Mouse (Mus musculus): Measurements from ENCODE around the gene Ptpn11. TPM values are rescaled to one million over a fixed set of nuclear protein-coding genes. Genes with fewer than 3 reads are reported as not detected.

Gene Ptpn11
- polyA plus RNA-seq, 1 experiment, result 90.6 TPM

- Histone ChIP-seq H3K27ac (ENCODE audit: insufficient read depth, low read length) (no peak overlapping the region), H3K4me1 (ENCODE audit: control insufficient read depth, insufficient read depth, low read length) (no peaks in the 10 kb centered on the region), H3K4me3 (ENCODE audit: insufficient read depth, low read length) (no peak overlapping the region)
- TF ChIP-seq POLR2A (IDR thresholded peaks at IDR 0.05; ENCODE audit: low read depth, low read length), result no peak
- TF ChIP-seq CTCF (IDR thresholded peaks at IDR 0.05; ENCODE audit: borderline replicate concordance, insufficient read depth, low read length), result no peak
These were observed 69.2 kb downstream of the Ptpn11 start for GRCm38 (mm10) chr5:121122036-121122435.

DNA sequence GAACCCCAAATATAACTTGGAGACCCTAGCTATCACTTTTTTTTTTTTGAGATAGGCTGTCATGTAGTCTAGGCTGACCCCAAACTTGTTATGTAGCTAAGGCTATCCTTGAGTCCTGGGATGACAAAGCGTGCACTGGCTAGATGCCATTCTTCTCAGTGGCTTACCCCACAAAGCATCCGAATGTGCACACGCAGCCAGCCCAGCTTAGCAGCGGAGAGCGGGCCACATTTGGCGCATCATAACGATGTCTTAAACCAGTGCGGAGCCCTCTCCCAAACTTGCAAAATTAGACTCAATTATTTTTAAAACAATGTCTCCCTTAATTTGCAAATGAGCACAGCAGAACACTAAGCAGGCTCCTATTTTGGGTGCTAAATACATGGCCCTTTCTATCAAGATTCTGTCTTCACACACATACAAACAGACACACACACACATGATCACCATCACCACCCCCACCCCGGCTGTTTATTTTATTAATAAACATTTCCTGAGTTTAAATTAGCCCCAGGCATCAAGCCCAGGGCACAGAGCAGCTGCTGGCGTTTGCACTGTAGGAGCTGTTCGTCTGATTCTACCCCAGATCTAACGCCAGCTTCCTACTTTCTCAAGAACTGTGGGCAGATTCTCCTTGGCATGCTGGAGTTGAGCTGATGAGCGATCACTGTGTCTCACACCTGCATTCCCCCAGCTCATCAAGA lies 71.7 kb downstream of the Ptpn11 start:
- TF ChIP-seq CTCF (IDR thresholded peaks at IDR 0.05; ENCODE audit: borderline replicate concordance, insufficient read depth, low read length), result no peak
- TF ChIP-seq POLR2A (IDR thresholded peaks at IDR 0.05; ENCODE audit: low read depth, low read length), result no peak

GRCm38 (mm10) chr5:121118345-121118744 lies 72.9 kb downstream of the Ptpn11 start:
- H3K27ac ChIP-seq (ENCODE audit: insufficient read depth, low read length), result no peak overlapping the region
- no peaks in the 10 kb centered on the region for H3K4me1 ChIP-seq (ENCODE audit: control insufficient read depth, insufficient read depth, low read length)
- H3K4me3 ChIP-seq (ENCODE audit: insufficient read depth, low read length), result no peak overlapping the region
- TF ChIP-seq CTCF (IDR thresholded peaks at IDR 0.05; ENCODE audit: borderline replicate concordance, insufficient read depth, low read length) (no peak), POLR2A (IDR thresholded peaks at IDR 0.05; ENCODE audit: low read depth, low read length) (no peak)

More for the DNA sequence above, 71.7 kb downstream of the Ptpn11 start:
- no peak overlapping the region for H3K27ac ChIP-seq (ENCODE audit: insufficient read depth, low read length)
- no peak overlapping the region for H3K4me3 ChIP-seq (ENCODE audit: insufficient read depth, low read length)
- H3K4me1 ChIP-seq (ENCODE audit: control insufficient read depth, insufficient read depth, low read length), result no peaks in the 10 kb centered on the region

GRCm38 (mm10) chr5:121116941-121117340 lies 74.3 kb downstream of the Ptpn11 start:
- Histone ChIP-seq H3K27ac (ENCODE audit: insufficient read depth, low read length) (no peak overlapping the region), H3K4me1 (ENCODE audit: control insufficient read depth, insufficient read depth, low read length) (no peaks in the 10 kb centered on the region), H3K4me3 (ENCODE audit: insufficient read depth, low read length) (no peak overlapping the region)
- TF ChIP-seq CTCF (IDR thresholded peaks at IDR 0.05; ENCODE audit: borderline replicate concordance, insufficient read depth, low read length), result no peak

DNA sequence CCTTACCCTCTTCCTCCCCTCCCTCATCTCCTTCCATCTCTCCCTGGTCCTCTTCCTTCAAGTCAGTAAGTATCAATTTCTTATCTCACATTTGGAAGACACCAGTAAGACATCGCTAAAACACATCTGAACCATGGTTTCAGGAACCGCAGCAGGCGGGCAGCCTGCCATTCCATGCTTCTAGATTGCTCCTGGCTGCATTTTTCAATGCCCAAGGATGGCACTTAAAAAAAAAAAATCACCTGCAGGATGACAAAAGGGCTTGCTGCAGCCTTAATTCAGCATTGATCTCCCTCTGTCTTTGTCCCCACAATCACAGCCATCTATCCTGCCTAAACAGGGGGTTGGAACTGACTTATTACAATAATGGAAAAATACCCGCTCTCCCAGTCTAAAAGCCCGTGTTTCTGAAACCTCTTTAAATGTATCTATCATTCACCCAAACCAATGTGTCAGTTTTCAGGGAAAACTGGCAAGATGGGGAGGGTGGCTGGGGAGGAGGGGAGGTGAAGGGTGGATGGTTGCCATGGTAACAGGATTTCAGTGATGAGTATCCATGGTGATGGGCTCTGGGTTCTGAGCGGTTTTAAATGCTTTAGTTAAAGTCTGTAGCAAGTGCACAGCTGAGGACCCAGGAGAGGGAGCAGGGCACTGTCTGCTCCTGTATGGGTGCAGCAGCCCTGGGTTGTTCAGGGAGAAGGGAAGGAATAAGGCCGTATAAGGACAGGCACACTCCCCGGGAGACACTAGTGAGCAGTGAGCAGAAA lies 75.6 kb downstream of the Ptpn11 start:
- no peak overlapping the region for H3K4me3 ChIP-seq (ENCODE audit: insufficient read depth, low read length)
- TF ChIP-seq CTCF (IDR thresholded peaks at IDR 0.05; ENCODE audit: borderline replicate concordance, insufficient read depth, low read length) (no peak), POLR2A (IDR thresholded peaks at IDR 0.05; ENCODE audit: low read depth, low read length) (no peak)
- H3K4me1 ChIP-seq (ENCODE audit: control insufficient read depth, insufficient read depth, low read length), result no peaks in the 10 kb centered on the region
- no peak overlapping the region for H3K27ac ChIP-seq (ENCODE audit: insufficient read depth, low read length)

DNA sequence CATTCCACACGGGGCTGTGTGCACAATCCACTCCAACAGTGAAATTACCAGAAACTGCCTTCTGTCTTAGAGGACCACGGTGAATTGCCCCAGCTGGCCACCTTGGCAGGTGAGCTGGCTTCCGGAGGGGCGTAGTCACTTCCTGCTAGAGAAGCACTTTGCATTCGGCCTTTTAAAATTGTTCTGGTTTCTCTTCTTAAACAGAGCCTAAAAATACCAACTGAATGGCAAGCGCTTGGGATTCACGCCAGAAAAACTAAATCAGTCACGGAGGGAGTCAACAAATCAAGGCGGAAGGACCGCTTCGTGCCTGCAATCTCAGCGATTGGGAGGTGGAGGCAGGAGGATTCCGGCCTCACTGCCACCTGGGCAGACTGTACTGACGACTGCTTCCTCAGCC lies 77.0 kb downstream of the Ptpn11 start:
- Histone ChIP-seq H3K4me1 (ENCODE audit: control insufficient read depth, insufficient read depth, low read length) (no peaks in the 10 kb centered on the region), H3K27ac (ENCODE audit: insufficient read depth, low read length) (no peak overlapping the region)
- TF ChIP-seq POLR2A (IDR thresholded peaks at IDR 0.05; ENCODE audit: low read depth, low read length) (no peak), CTCF (IDR thresholded peaks at IDR 0.05; ENCODE audit: borderline replicate concordance, insufficient read depth, low read length) (no peak)

DNA sequence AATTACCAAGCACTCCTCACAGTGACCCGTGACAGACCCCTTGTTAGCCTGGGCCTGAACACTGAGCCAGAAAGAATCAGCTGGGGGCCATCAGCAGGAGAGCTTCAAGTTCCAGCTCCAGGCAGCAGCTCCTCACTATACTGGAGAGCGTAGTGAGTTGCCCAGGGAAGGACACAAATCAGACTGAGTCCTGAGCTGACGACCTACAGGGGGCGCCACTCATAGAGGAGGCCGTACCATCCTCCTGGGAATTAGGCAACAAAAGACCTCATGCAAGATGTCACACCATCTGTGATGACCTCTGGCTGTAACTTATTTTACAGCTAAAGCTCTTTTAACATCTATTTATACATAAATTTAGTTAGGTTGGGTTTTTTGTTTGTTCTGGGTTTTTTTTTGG lies 78.8 kb downstream of the Ptpn11 start:
- no peak overlapping the region for H3K27ac ChIP-seq (ENCODE audit: insufficient read depth, low read length)
- no peak for TF ChIP-seq CTCF (IDR thresholded peaks at IDR 0.05; ENCODE audit: borderline replicate concordance, insufficient read depth, low read length)
- no peak for TF ChIP-seq POLR2A (IDR thresholded peaks at IDR 0.05; ENCODE audit: low read depth, low read length)
- no peak overlapping the region for H3K4me3 ChIP-seq (ENCODE audit: insufficient read depth, low read length)
- H3K4me1 ChIP-seq (ENCODE audit: control insufficient read depth, insufficient read depth, low read length), result no peaks in the 10 kb centered on the region

More for the DNA sequence above, 77.0 kb downstream of the Ptpn11 start:
- H3K4me3 ChIP-seq (ENCODE audit: insufficient read depth, low read length), result no peak overlapping the region

- H3K4me1 ChIP-seq (ENCODE audit: control insufficient read depth, insufficient read depth, low read length), result no peaks in the 10 kb centered on the region
- no peak overlapping the region for H3K27ac ChIP-seq (ENCODE audit: insufficient read depth, low read length)
- TF ChIP-seq POLR2A (IDR thresholded peaks at IDR 0.05; ENCODE audit: low read depth, low read length) (no peak), CTCF (IDR thresholded peaks at IDR 0.05; ENCODE audit: borderline replicate concordance, insufficient read depth, low read length) (no peak)
- H3K4me3 ChIP-seq (ENCODE audit: insufficient read depth, low read length), result no peak overlapping the region
These were observed 79.9 kb downstream of the Ptpn11 start for GRCm38 (mm10) chr5:121111106-121111915.

DNA sequence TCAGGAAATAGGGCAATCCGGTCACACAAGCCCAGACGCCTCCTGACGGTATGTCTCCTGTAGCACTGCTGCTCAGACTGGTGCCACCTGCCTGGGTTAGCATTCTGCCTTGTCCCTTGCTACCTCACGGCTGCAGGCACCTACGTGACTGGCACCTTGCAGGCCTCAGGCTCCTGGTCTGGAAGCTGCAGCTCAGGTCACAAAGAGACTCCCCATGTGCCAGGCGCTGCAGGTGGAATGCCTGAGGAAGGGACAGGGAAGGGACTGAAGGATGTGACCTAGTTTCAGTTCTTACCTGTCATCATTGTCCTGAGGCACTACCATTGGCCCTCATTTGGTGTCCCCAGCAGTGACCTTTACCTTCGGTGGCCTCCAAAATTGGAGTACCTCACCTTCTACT lies 82.0 kb downstream of the Ptpn11 start:
- no peak for TF ChIP-seq CTCF (IDR thresholded peaks at IDR 0.05; ENCODE audit: borderline replicate concordance, insufficient read depth, low read length)
- no peak for TF ChIP-seq POLR2A (IDR thresholded peaks at IDR 0.05; ENCODE audit: low read depth, low read length)
- Histone ChIP-seq H3K4me1 (ENCODE audit: control insufficient read depth, insufficient read depth, low read length) (no peaks in the 10 kb centered on the region), H3K4me3 (ENCODE audit: insufficient read depth, low read length) (no peak overlapping the region), H3K27ac (ENCODE audit: insufficient read depth, low read length) (no peak overlapping the region)

All from embryonic fibroblast, embryonic 13.5 days (primary cell).